Mouse (Mus musculus) spleen, adult 2 months (tissue): ENCODE results near the gene Nol4l.

Source experiments
- CTCF ChIP-seq: fragments of 200-500 bp; IDR thresholded peaks from 2 replicates; pipeline ENCODE4 v1.5.1; 2011; ENCODE audit warnings: mild to moderate bottlenecking, inconsistent platforms; ENCODE audit not compliant: insufficient read depth, insufficient read length, insufficient replicate concordance; ENCODE audit errors: extremely low read depth
- POLR2A ChIP-seq: fragments of 200-500 bp; IDR thresholded peaks from 2 replicates; pipeline ENCODE4 v1.6.1; 2011; ENCODE audit warnings: low read depth, low read length, inconsistent platforms

GRCm38 (mm10) chr2:153428485-153428884, 101.3 kb downstream of the Nol4l start:
- no peak for TF ChIP-seq CTCF
- no peak for TF ChIP-seq POLR2A
